Mouse (Mus musculus): Measurements from ENCODE around the gene Gas2l1. TPM values are rescaled to one million over a fixed set of nuclear protein-coding genes. Genes with fewer than 3 reads are reported as not detected.

Gas2l1 gene
- polyA plus RNA-seq, 1 experiment = 104 TPM

DNA sequence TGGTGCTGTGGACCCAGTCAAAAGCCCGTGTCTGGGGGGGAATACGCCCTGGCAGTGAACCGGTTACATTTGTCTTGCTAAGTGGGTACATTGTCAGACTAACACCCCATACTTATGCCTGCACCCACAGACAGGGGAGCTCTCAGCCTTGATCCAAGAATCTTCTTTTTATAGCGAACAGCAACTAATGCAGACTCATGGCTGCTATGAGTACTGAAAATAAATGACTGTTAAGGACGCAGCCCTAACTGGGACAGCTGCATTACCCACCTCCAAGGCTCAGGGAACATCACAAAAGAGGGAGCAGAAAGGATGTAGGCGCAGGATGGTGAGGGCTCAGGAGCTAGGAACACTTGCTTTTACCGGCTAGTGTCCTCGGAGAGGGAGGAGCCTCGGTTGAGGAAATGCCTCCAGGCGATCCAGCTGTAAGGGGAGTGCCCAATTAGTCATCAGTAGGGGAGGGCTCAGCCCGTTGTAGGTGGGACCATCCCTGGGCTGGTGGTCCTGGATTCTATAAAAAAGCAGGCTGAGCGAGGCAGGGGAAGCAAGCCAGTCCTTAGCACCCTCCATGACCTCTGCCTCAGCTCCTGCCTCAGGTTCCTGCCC is 18.7 kb downstream of the Gas2l1 start:
- no peak overlapping the region for H3ac ChIP-seq (ENCODE audit: control insufficient read depth, insufficient read length, low read depth)
- no peaks in the 10 kb centered on the region for H3K36me3 ChIP-seq (ENCODE audit: control insufficient read depth, insufficient read depth)
- no peak overlapping the region for H3K4me3 ChIP-seq (ENCODE audit: insufficient read depth, poor library complexity, severe bottlenecking)
- no peaks in the 10 kb centered on the region for H3K79me2 ChIP-seq (ENCODE audit: control insufficient read depth, insufficient read depth)
- no peaks in the 10 kb centered on the region for H3K79me3 ChIP-seq (ENCODE audit: low read depth)
- H3K27me3 ChIP-seq (ENCODE audit: control insufficient read depth, insufficient read depth, insufficient read length) = no peaks in the 10 kb centered on the region
- TF ChIP-seq MYOG (IDR thresholded peaks at IDR 0.05; ENCODE audit: control insufficient read depth, extremely low read depth, insufficient read length) = no peak
- TF ChIP-seq USF1 (IDR thresholded peaks at IDR 0.05; ENCODE audit: low read depth) = no peak
- no peak for TF ChIP-seq FOSL1 (IDR thresholded peaks at IDR 0.05; ENCODE audit: insufficient read depth, low read length, poor library complexity, severe bottlenecking)
- no peak for TF ChIP-seq CEBPB (IDR thresholded peaks at IDR 0.05; ENCODE audit: low read depth)
- TF ChIP-seq CTCF (IDR thresholded peaks at IDR 0.05; ENCODE audit: control insufficient read depth, insufficient read depth, insufficient read length) = no peak
- TF ChIP-seq MYOD1 (IDR thresholded peaks at IDR 0.05; ENCODE audit: control insufficient read depth, insufficient read length, low read depth) = no peak
- TF ChIP-seq MAX (IDR thresholded peaks at IDR 0.05) = no peak

DNA sequence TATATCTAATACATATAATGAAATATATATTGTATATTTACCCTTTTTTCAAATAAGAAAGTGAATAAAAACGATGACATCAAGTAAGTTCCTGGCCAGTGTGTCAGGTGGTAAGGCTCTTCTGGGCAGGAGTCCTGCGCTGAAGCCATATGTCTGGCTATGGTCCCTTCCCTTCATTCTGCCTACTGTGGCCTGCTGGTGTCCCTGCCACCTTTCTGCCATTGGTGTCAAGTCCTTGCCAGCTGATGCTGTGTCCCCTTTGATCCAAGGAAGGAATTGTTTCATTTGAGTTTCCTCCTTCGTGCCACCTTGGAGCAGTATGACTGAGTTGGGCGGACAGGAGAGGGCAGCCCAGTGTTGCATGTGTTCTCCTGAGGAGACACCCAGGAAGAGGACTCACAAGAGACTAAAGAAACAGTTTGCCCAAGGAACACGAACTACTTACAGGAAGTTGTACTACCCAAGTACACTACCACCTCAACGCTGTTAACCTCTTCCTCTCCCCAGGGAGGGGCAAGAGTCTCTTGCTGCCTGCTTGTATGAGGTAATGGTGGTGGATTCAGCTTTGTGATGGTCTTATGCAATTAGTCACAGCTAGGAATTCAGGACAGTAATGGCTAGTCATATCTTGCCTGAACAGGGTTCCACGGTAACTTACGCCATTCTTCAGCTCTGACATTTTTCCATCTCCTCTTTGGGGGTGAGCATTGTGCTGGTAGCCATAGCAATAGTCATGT is 22.3 kb downstream of the Gas2l1 start:
- TF ChIP-seq USF1 (IDR thresholded peaks at IDR 0.05; ENCODE audit: low read depth) (no peak), FOSL1 (IDR thresholded peaks at IDR 0.05; ENCODE audit: insufficient read depth, low read length, poor library complexity, severe bottlenecking) (no peak), MYOG (IDR thresholded peaks at IDR 0.05; ENCODE audit: control insufficient read depth, extremely low read depth, insufficient read length) (no peak), CEBPB (IDR thresholded peaks at IDR 0.05; ENCODE audit: low read depth) (no peak), MYOD1 (IDR thresholded peaks at IDR 0.05; ENCODE audit: control insufficient read depth, insufficient read length, low read depth) (no peak), CTCF (IDR thresholded peaks at IDR 0.05; ENCODE audit: control insufficient read depth, insufficient read depth, insufficient read length) (no peak), MAX (IDR thresholded peaks at IDR 0.05) (no peak)
- Histone ChIP-seq H3K27me3 (ENCODE audit: control insufficient read depth, insufficient read depth, insufficient read length) (no peaks in the 10 kb centered on the region), H3K4me3 (ENCODE audit: insufficient read depth, poor library complexity, severe bottlenecking) (no peak overlapping the region), H3K36me3 (ENCODE audit: control insufficient read depth, insufficient read depth) (peaks cover 5% of the 10 kb centered on the region), H3K79me3 (ENCODE audit: low read depth) (no peaks in the 10 kb centered on the region), H3K79me2 (ENCODE audit: control insufficient read depth, insufficient read depth) (no peaks in the 10 kb centered on the region), H3ac (ENCODE audit: control insufficient read depth, insufficient read length, low read depth) (no peak overlapping the region)

DNA sequence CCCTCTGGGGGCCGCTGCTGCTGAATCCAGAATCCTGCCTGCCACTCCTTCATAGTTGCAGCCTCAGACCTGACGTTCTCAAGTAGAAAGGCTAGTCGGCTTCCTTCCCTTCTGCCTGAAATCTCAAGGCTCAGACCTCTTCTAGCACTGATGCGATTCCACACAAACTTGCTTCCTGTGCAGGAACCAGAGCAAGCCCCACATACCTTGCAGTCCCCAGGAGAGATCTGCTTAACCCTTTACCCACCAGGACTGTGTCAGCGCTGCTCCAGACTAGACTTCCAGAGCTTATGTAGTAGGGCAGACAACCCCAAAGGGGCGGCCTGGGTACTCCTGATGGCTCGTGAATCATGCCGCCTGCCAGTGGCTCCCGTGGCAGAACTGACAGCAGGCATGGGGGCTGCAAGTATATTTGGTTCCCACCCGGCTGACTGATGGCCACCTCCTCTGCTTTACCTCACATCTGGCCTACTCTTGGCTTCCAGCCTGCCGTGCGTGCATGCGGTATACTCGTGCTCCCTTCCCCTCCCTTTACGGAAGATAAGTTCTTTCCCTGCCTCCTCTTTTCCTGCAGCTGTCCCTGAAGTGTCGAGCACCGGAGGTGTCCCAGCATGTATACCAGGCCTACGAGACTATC is 23.9 kb downstream of the Gas2l1 start:
- no peak overlapping the region for H3K4me3 ChIP-seq (ENCODE audit: insufficient read depth, poor library complexity, severe bottlenecking)
- no peaks in the 10 kb centered on the region for H3K79me2 ChIP-seq (ENCODE audit: control insufficient read depth, insufficient read depth)
- H3ac ChIP-seq (ENCODE audit: control insufficient read depth, insufficient read length, low read depth) = no peak overlapping the region
- TF ChIP-seq MYOD1 (IDR thresholded peaks at IDR 0.05; ENCODE audit: control insufficient read depth, insufficient read length, low read depth) = no peak
- no peak for TF ChIP-seq MAX (IDR thresholded peaks at IDR 0.05)
- TF ChIP-seq FOSL1 (IDR thresholded peaks at IDR 0.05; ENCODE audit: insufficient read depth, low read length, poor library complexity, severe bottlenecking) = no peak
- TF ChIP-seq MYOG (IDR thresholded peaks at IDR 0.05; ENCODE audit: control insufficient read depth, extremely low read depth, insufficient read length) = no peak
- no peak for TF ChIP-seq CTCF (IDR thresholded peaks at IDR 0.05; ENCODE audit: control insufficient read depth, insufficient read depth, insufficient read length)
- TF ChIP-seq CEBPB (IDR thresholded peaks at IDR 0.05; ENCODE audit: low read depth) = no peak
- TF ChIP-seq USF1 (IDR thresholded peaks at IDR 0.05; ENCODE audit: low read depth) = no peak
- no peaks in the 10 kb centered on the region for H3K79me3 ChIP-seq (ENCODE audit: low read depth)
- H3K36me3 ChIP-seq (ENCODE audit: control insufficient read depth, insufficient read depth) = peaks cover 9% of the 10 kb centered on the region
- H3K27me3 ChIP-seq (ENCODE audit: control insufficient read depth, insufficient read depth, insufficient read length) = no peaks in the 10 kb centered on the region

DNA sequence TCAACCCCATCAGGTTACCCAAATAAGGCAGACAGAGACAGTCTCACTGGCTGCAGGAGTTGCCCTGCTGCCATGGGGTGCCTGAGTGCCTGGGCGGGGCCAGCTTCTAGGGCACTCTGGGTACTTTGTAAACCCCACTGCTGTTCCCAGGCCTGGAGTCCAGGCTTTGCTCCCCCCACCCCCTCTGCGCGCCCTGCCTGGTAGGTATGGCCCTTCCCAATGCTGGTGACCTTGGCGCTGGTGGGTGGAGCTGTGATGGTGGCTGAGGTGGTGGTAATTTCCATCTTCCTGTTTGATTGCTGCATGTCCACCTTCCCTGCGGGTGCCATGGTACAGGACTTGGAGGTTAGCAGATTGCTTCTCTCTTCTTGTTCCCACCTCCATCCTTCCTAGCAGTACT is 24.5 kb downstream of the Gas2l1 start:
- H3K27me3 ChIP-seq (ENCODE audit: control insufficient read depth, insufficient read depth, insufficient read length) = no peaks in the 10 kb centered on the region
- H3K79me2 ChIP-seq (ENCODE audit: control insufficient read depth, insufficient read depth) = no peaks in the 10 kb centered on the region
- no peaks in the 10 kb centered on the region for H3K79me3 ChIP-seq (ENCODE audit: low read depth)
- TF ChIP-seq CEBPB (IDR thresholded peaks at IDR 0.05; ENCODE audit: low read depth) (no peak), MYOD1 (IDR thresholded peaks at IDR 0.05; ENCODE audit: control insufficient read depth, insufficient read length, low read depth) (no peak), MAX (IDR thresholded peaks at IDR 0.05) (no peak), USF1 (IDR thresholded peaks at IDR 0.05; ENCODE audit: low read depth) (no peak), MYOG (IDR thresholded peaks at IDR 0.05; ENCODE audit: control insufficient read depth, extremely low read depth, insufficient read length) (no peak), FOSL1 (IDR thresholded peaks at IDR 0.05; ENCODE audit: insufficient read depth, low read length, poor library complexity, severe bottlenecking) (no peak)
- peaks cover 16% of the 10 kb centered on the region for H3K36me3 ChIP-seq (ENCODE audit: control insufficient read depth, insufficient read depth)
- H3ac ChIP-seq (ENCODE audit: control insufficient read depth, insufficient read length, low read depth) = no peak overlapping the region
- H3K4me3 ChIP-seq (ENCODE audit: insufficient read depth, poor library complexity, severe bottlenecking) = no peak overlapping the region

- Histone ChIP-seq H3ac (ENCODE audit: control insufficient read depth, insufficient read length, low read depth) (no peak overlapping the region), H3K36me3 (ENCODE audit: control insufficient read depth, insufficient read depth) (peaks cover 40% of the 10 kb centered on the region), H3K4me3 (ENCODE audit: insufficient read depth, poor library complexity, severe bottlenecking) (no peak overlapping the region), H3K79me3 (ENCODE audit: low read depth) (no peaks in the 10 kb centered on the region), H3K79me2 (ENCODE audit: control insufficient read depth, insufficient read depth) (no peaks in the 10 kb centered on the region), H3K27me3 (ENCODE audit: control insufficient read depth, insufficient read depth, insufficient read length) (no peaks in the 10 kb centered on the region)
- no peak for TF ChIP-seq MAX (IDR thresholded peaks at IDR 0.05)
- TF ChIP-seq MYOG (IDR thresholded peaks at IDR 0.05; ENCODE audit: control insufficient read depth, extremely low read depth, insufficient read length) = no peak
Measured at GRCm38 (mm10) chr11:5037146-5037854, 27.8 kb downstream of the Gas2l1 start.
